19 mouse cellular contexts compared by ENCODE assay signal in the genomic region with DNA sequence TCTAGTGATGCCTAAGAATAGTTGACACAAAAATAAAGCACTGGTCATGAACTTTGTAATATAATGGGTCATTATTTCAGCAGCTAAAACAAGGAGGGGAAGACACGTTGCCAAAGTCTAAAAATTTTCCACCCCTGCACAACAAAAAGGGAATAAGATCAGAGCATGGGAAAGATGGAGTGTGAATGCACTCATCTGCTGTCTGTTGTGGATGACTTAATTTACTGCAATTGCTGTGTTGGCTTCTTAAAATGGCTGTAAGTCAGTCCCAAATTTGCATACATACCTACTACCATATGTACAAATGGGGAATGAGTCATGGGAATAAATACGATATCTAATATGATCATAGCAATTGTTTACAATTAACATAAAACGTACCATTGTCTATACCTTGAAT.
"Had no signal": no experiment of that assay in that cellular context is flagged by ENCODE, and none has a peak within 500 bp of the region (broad histone marks: within the 10 kb centered on the region; RNA-seq: fewer than 3 reads in every experiment).

No protein-coding gene starts in this region.

- DNase-seq: lung, adult 18-20 months; lung, embryonic 14.5 days; lung, postnatal 10 days; lung, postnatal 4 days; midbrain, embryonic 14.5 days; retina, postnatal 1 day; right cerebral cortex, adult 18-20 months; right cerebral cortex, postnatal 25 days; right cerebral cortex, postnatal 4 days; spleen, adult 18-20 months; thymus, adult 18-20 months; thymus, postnatal 14 days; thymus, postnatal 36 days had no signal

- H3K4me2 ChIP-seq: lung, embryonic 14.5 days; midbrain, embryonic 12.5 days; neural tube, embryonic 13.5 days; neural tube, embryonic 15.5 days had no signal

- H3K9ac ChIP-seq: lung, embryonic 14.5 days; midbrain, embryonic 12.5 days; neural tube, embryonic 13.5 days; neural tube, embryonic 15.5 days had no signal

- ATAC-seq: midbrain, embryonic 16.5 days had no signal

- H3K9me3 ChIP-seq: midbrain, embryonic 10.5 days; midbrain, embryonic 12.5 days; neural tube, embryonic 13.5 days; neural tube, embryonic 15.5 days had no signal

- H3K36me3 ChIP-seq: midbrain, embryonic 10.5 days; midbrain, embryonic 12.5 days; neural tube, embryonic 13.5 days; neural tube, embryonic 15.5 days had no signal

- H3K4me3 ChIP-seq: midbrain, embryonic 10.5 days; midbrain, embryonic 12.5 days; myocyte; neural tube, embryonic 13.5 days; neural tube, embryonic 15.5 days had no signal

- H3K27ac ChIP-seq: midbrain, embryonic 10.5 days; midbrain, embryonic 12.5 days; neural tube, embryonic 13.5 days; neural tube, embryonic 15.5 days had no signal

- H3K4me1 ChIP-seq: midbrain, embryonic 10.5 days; midbrain, embryonic 12.5 days; neural tube, embryonic 13.5 days; neural tube, embryonic 15.5 days had no signal

- H3K27me3 ChIP-seq: midbrain, embryonic 12.5 days; neural tube, embryonic 13.5 days; neural tube, embryonic 15.5 days had no signal
